Mouse (Mus musculus) lung, adult 2 months (tissue): ENCODE results near the gene Terf2ip.

Source experiments
- CTCF ChIP-seq: fragments of 200-500 bp; IDR thresholded peaks from 2 replicates; pipeline ENCODE4 v1.5.1; 2011; ENCODE audit warnings: mild to moderate bottlenecking, low read length, control low read depth; ENCODE audit not compliant: insufficient read depth
- POLR2A ChIP-seq: fragments of 200-500 bp; IDR thresholded peaks from 2 replicates; pipeline ENCODE4 v1.6.1; 2011; ENCODE audit warnings: low read depth, mild to moderate bottlenecking, control low read depth, low read length, borderline replicate concordance; ENCODE audit errors: extremely low read depth

- TF ChIP-seq CTCF, result no peak
- TF ChIP-seq POLR2A, result no peak
These were observed 43.3 kb downstream of the Terf2ip start for GRCm38 (mm10) chr8:112054456-112054855.
